In genomic region chr12:55859409-55860349, GRCm38 (mm10) we compare ENCODE assay signal across 20 mouse cellular contexts. TPM values are rescaled to one million over a fixed set of nuclear protein-coding genes. Genes with fewer than 3 reads are reported as not detected.
DNase-seq lines count a peak whose midpoint lies in the region; ATAC-seq lines count a peak whose summit lies in the region.
"Had no signal": no experiment of that assay in that cellular context is flagged by ENCODE, and none has a peak within 500 bp of the region (broad histone marks: within the 10 kb centered on the region; RNA-seq: fewer than 3 reads in every experiment).

No protein-coding gene starts in this region.

- DNase-seq in heart, adult 11 months: peak; percentile 16
- no peak for DNase-seq in heart, embryonic 10.5 days (ENCODE audit: low spot score)
- no peak for DNase-seq in lung, postnatal 25 days (ENCODE audit: low spot score)
- no peak for DNase-seq in retina, embryonic 14.5 days (ENCODE audit: low spot score)
- DNase-seq: adrenal gland, postnatal 10 days; B cell, adult 2 months; cerebellum, adult 18-20 months; cerebellum, adult 9-11 months; cerebellum, postnatal 36 days; gastrocnemius, postnatal 10 days; heart, adult 2 months had no signal

- peak; percentile 88 for ATAC-seq in liver, embryonic 12.5 days
- peak; percentile 79 for ATAC-seq in liver, embryonic 16.5 days (ENCODE audit: low read depth)
- no peak for ATAC-seq in midbrain, embryonic 15.5 days (replicated peaks)
- ATAC-seq: CD4-positive, CD25-positive, alpha-beta regulatory T cell, adult 4 months; forebrain, embryonic 16.5 days had no signal

- no peak overlapping the region for H3K27ac ChIP-seq in heart, embryonic 10.5 days
- H3K27ac ChIP-seq in liver, embryonic 12.5 days: peak overlapping the region; percentile 86
- H3K27ac ChIP-seq in liver, embryonic 16.5 days (ENCODE audit: low read length): peak overlapping the region; percentile 64
- H3K27ac ChIP-seq in midbrain, embryonic 15.5 days: no peak overlapping the region
- H3K27ac ChIP-seq: embryonic facial prominence, embryonic 15.5 days; heart, adult 2 months; hindbrain, embryonic 10.5 days; hindbrain, embryonic 14.5 days had no signal

- H3K4me2 ChIP-seq in liver, embryonic 12.5 days: peak overlapping the region; percentile 46
- peak overlapping the region; percentile 17 for H3K4me2 ChIP-seq in liver, embryonic 16.5 days (ENCODE audit: low read depth, low read length)
- H3K4me2 ChIP-seq in midbrain, embryonic 15.5 days: no peak overlapping the region
- H3K4me2 ChIP-seq: embryonic facial prominence, embryonic 15.5 days; heart, embryonic 12.5 days; hindbrain, embryonic 14.5 days had no signal

- peaks cover 5% of the 10 kb centered on the region; the same call in 1 of the 2 replicates for H3K9me3 ChIP-seq in heart, embryonic 10.5 days
- peaks cover 14% of the 10 kb centered on the region for H3K9me3 ChIP-seq in liver, embryonic 12.5 days (replicated peaks)
- peaks cover 5% of the 10 kb centered on the region for H3K9me3 ChIP-seq in liver, embryonic 16.5 days (replicated peaks; ENCODE audit: control insufficient read depth, low read length)
- peaks cover 7% of the 10 kb centered on the region; the same call in 1 of the 2 replicates for H3K9me3 ChIP-seq in midbrain, embryonic 15.5 days

- no peaks in the 10 kb centered on the region for H3K4me1 ChIP-seq in heart, embryonic 10.5 days
- H3K4me1 ChIP-seq in liver, embryonic 12.5 days: peaks cover 37% of the 10 kb centered on the region
- peaks cover 11% of the 10 kb centered on the region for H3K4me1 ChIP-seq in liver, embryonic 16.5 days (ENCODE audit: control insufficient read depth, low read depth, low read length)
- H3K4me1 ChIP-seq in midbrain, embryonic 15.5 days: no peaks in the 10 kb centered on the region
- H3K4me1 ChIP-seq: embryonic facial prominence, embryonic 15.5 days; heart, embryonic 12.5 days; hindbrain, embryonic 10.5 days had no signal

- no peak overlapping the region for H3K4me3 ChIP-seq in heart, embryonic 10.5 days
- H3K4me3 ChIP-seq in liver, embryonic 12.5 days: no peak overlapping the region
- H3K4me3 ChIP-seq in liver, embryonic 16.5 days (ENCODE audit: low read depth, low read length): no peak overlapping the region
- no peak overlapping the region for H3K4me3 ChIP-seq in midbrain, embryonic 15.5 days
- H3K4me3 ChIP-seq: embryonic facial prominence, embryonic 15.5 days; heart, adult 2 months; heart, embryonic 12.5 days; hindbrain, embryonic 10.5 days had no signal

- 87% methylated on average over 17 of the region's 17 CpGs for WGBS in heart, embryonic 10.5 days
- 71% methylated on average over 17 of the region's 17 CpGs for WGBS in liver, embryonic 12.5 days (ENCODE audit: insufficient replicate concordance)
- 68% methylated on average over 17 of the region's 17 CpGs for WGBS in liver, embryonic 16.5 days (ENCODE audit: insufficient replicate concordance)
- 96% methylated on average over 17 of the region's 17 CpGs for WGBS in midbrain, embryonic 15.5 days

- H3K36me3 ChIP-seq in heart, embryonic 10.5 days: peaks cover 62% of the 10 kb centered on the region
- peaks cover 75% of the 10 kb centered on the region for H3K36me3 ChIP-seq in liver, embryonic 12.5 days
- peaks cover 14% of the 10 kb centered on the region for H3K36me3 ChIP-seq in liver, embryonic 16.5 days (ENCODE audit: control insufficient read depth, insufficient read depth)
- peaks cover 41% of the 10 kb centered on the region for H3K36me3 ChIP-seq in midbrain, embryonic 15.5 days (replicated peaks)

- H3K27me3 ChIP-seq in heart, embryonic 10.5 days (ENCODE audit: insufficient read depth, poor library complexity, severe bottlenecking): no peaks in the 10 kb centered on the region
- no peaks in the 10 kb centered on the region for H3K27me3 ChIP-seq in liver, embryonic 12.5 days (replicated peaks)
- H3K27me3 ChIP-seq in liver, embryonic 16.5 days (ENCODE audit: control insufficient read depth, insufficient read depth, low read depth, low read length): no peaks in the 10 kb centered on the region
- H3K27me3 ChIP-seq in midbrain, embryonic 15.5 days (replicated peaks): no peaks in the 10 kb centered on the region
- H3K27me3 ChIP-seq: embryonic facial prominence, embryonic 15.5 days; heart, embryonic 12.5 days had no signal

- peak overlapping the region; percentile 22; the same call in 1 of the 2 replicates for H3K9ac ChIP-seq in liver, embryonic 12.5 days
- no peak overlapping the region for H3K9ac ChIP-seq in liver, embryonic 16.5 days (ENCODE audit: low read depth, low read length)
- no peak overlapping the region for H3K9ac ChIP-seq in midbrain, embryonic 15.5 days
- H3K9ac ChIP-seq: embryonic facial prominence, embryonic 15.5 days; heart, embryonic 12.5 days; hindbrain, embryonic 14.5 days had no signal

RNA-seq across cellular contexts. Expression of gene Brms1l, which starts 23.6 kb away (rescaled TPM):
- polyA plus RNA-seq in heart, embryonic 10.5 days (2016; fragmentation: Nextera tagmentation; extraction: Ambion mirVana): 35.2 and 38.7 TPM in 2 replicates
- polyA plus RNA-seq in liver, embryonic 12.5 days (2016; fragmentation: Nextera tagmentation; extraction: Ambion mirVana): 22.9 and 24.4 TPM in 2 replicates
- polyA plus RNA-seq in liver, embryonic 16.5 days (2015; fragmentation: Nextera tagmentation; extraction: Ambion mirVana): 11.2 and 12.0 TPM in 2 replicates
- polyA plus RNA-seq in midbrain, embryonic 15.5 days (2015; fragmentation: Nextera tagmentation; extraction: Ambion mirVana): 60.8 and 61.7 TPM in 2 replicates

RNA-seq across cellular contexts. Expression of gene Ralgapa1, which starts 38.7 kb away (rescaled TPM):
- 13.2 and 13.9 TPM in 2 replicates for polyA plus RNA-seq in heart, embryonic 10.5 days (2016; fragmentation: Nextera tagmentation; extraction: Ambion mirVana)
- polyA plus RNA-seq in liver, embryonic 12.5 days (2016; fragmentation: Nextera tagmentation; extraction: Ambion mirVana): 10.0 and 11.7 TPM in 2 replicates
- 3.2 TPM in 2 replicates for polyA plus RNA-seq in liver, embryonic 16.5 days (2015; fragmentation: Nextera tagmentation; extraction: Ambion mirVana)
- polyA plus RNA-seq in midbrain, embryonic 15.5 days (2015; fragmentation: Nextera tagmentation; extraction: Ambion mirVana): 23.7 and 26.7 TPM in 2 replicates

Comparison
In these comparisons a context has a peak if more than half of its experiments do, and no peak if none do; other contexts are left out.
1. H3K27ac ChIP-seq: peak in liver, embryonic 12.5 days (single experiment) and liver, embryonic 16.5 days (single experiment); none in heart, embryonic 10.5 days (single experiment) and midbrain, embryonic 15.5 days (single experiment).